ENCODE assay signal across 8 mouse cellular contexts in the genomic region with DNA sequence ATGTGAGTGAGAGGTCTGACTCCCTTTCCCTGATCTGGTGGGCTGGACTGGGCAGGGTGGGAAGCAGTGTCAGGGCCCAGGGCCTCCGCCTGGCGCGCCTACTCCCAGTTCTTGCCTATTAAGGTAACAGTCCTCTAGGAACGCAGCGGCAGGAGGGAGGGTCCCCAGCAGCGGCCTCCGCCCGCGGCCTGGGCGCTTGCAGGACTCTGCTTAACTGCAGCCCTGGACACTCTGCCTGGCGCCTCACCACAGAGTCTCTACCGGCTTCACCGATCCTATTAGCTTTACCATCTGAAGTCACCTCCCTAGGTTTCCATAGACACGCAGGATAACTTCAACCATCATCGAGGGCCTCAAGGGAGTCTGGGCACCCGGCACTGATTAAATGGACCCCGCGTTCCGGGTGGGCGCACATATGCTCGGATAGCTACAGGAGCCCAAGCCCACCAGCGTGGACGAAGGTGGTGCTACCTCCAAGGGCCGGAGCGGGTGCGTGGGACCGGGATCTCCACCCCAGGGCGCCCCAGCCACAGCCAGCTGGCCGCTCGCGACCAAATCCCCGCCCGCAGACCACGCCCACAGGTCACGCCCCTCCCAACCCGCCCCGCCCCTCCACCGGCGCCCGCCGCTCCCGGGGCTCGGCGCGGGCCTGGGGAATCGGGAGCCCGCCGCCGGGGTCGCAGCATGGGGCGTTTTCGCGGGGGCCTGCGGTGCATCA. TPM values are rescaled to one million over a fixed set of nuclear protein-coding genes. Genes with fewer than 3 reads are reported as not detected.
DNase-seq lines count a peak whose midpoint lies in the region; ATAC-seq and TF ChIP-seq lines count a peak whose summit lies in the region.

A gene (plus strand): TSS at position 217 of the 718 bp plus-strand sequence.

- H3K9me3 ChIP-seq in hindbrain, embryonic 14.5 days (ENCODE audit: control insufficient read depth, low read length), result no peaks in the 10 kb centered on the region

- DNase-seq in T-cell, adult 2 months (ENCODE audit: low spot score), result peak; percentile 28
- peak; percentile 78 to 83 for DNase-seq in cerebellum, postnatal 10 days
- peak; percentile 83 for DNase-seq in gastrocnemius, adult 2 months
- DNase-seq in hindbrain, embryonic 14.5 days (ENCODE audit: low spot score), result peak; percentile 46
- peak in 1 of 2 experiments; percentile 76 for DNase-seq in left cerebral cortex, postnatal 10 days (ENCODE audit: extremely low spot score in 1 of 2, low spot score in 2 of 2)
- peak; percentile 31 for DNase-seq in retina, postnatal 7 days (ENCODE audit: low read depth, low spot score)
- peak; percentile 59 for DNase-seq in urinary bladder, postnatal 14 days (ENCODE audit: low spot score)

- H3K4me1 ChIP-seq in hindbrain, embryonic 14.5 days (replicated peaks; ENCODE audit: control insufficient read depth, insufficient read depth, low read length), result peaks cover 16% of the 10 kb centered on the region; the same call in 1 of the 2 replicates

- no peaks in the 10 kb centered on the region for H3K27me3 ChIP-seq in hindbrain, embryonic 14.5 days (ENCODE audit: control insufficient read depth, insufficient read depth, low read length)

- TF ChIP-seq CTCF in gastrocnemius, adult 2 months (IDR thresholded peaks at IDR 0.05), result no peak; the same call in 1 of the 2 replicates

- H3K9ac ChIP-seq in hindbrain, embryonic 14.5 days, result peak within 1 kb of the TSS; percentile 67

- H3K79me2 ChIP-seq in macrophage (ENCODE audit: inconsistent target), result no peaks in the 10 kb centered on the region

- no peaks in the 10 kb centered on the region for H3K36me3 ChIP-seq in hindbrain, embryonic 14.5 days (replicated peaks; ENCODE audit: control insufficient read depth, insufficient read depth)
- no peaks in the 10 kb centered on the region for H3K36me3 ChIP-seq in macrophage (ENCODE audit: inconsistent target)

- H3K4me2 ChIP-seq in hindbrain, embryonic 14.5 days (replicated peaks), result peak within 1 kb of the TSS; percentile 71

- peak; percentile 84 for ATAC-seq in hindbrain, embryonic 14.5 days (ENCODE audit: low FRiP score)

- peak within 1 kb of the TSS; percentile 87 for H3K27ac ChIP-seq in gastrocnemius, adult 2 months
- H3K27ac ChIP-seq in hindbrain, embryonic 14.5 days, result peak within 1 kb of the TSS; percentile 56
- H3K27ac ChIP-seq in macrophage, result no peak within 1 kb of the TSS

- H3K4me3 ChIP-seq in gastrocnemius, adult 2 months, result peak within 1 kb of the TSS; percentile 94
- peak within 1 kb of the TSS; percentile 59 for H3K4me3 ChIP-seq in hindbrain, embryonic 14.5 days (replicated peaks; ENCODE audit: low read length)
- peak within 1 kb of the TSS; percentile 27; the same call in 1 of the 2 replicates for H3K4me3 ChIP-seq in macrophage (ENCODE audit: inconsistent target)

- WGBS in hindbrain, embryonic 14.5 days, result under 1% methylated on average over 50 of the region's 54 CpGs
- WGBS in macrophage (ENCODE audit: missing documents), result 15% methylated on average over 39 of the region's 54 CpGs

- intact Hi-C loops in gastrocnemius, adult 2 months (cut with DNase I), result no loop called here
- intact Hi-C loops in left cerebral cortex, postnatal 10 days (cut with DNase I), result loop anchor here (10.0 kb wide), 1 partner anchor 260 kb away; a partner anchor contains a TSS

RNA-seq across cellular contexts. Expression of the gene that starts here (rescaled TPM):
- total RNA-seq in gastrocnemius, adult 2 months (2021), result 1 to 10 TPM; 4.3 to 5.2 TPM
- 15.4 and 16.1 TPM in 2 replicates for polyA plus RNA-seq in hindbrain, embryonic 14.5 days (2014; fragmentation: Nextera tagmentation; extraction: Ambion mirVana)
- 10 to 100 TPM; 47.4 to 51.7 TPM for total RNA-seq in left cerebral cortex, postnatal 10 days (2021)
- total RNA-seq in macrophage (2018; cell fraction: chromatin; rRNA removed), result under 1 TPM in 3 of 26 experiments, not detected in 23; 0.25 to 0.38 (median 0.33) TPM
- total RNA-seq in macrophage (2018; cell fraction: cytosol; rRNA removed), result under 1 TPM in 17 of 26 experiments, not detected in 9; 0.03 to 0.19 (median 0.09) TPM
- total RNA-seq in macrophage (2018; cell fraction: nucleus; rRNA removed), result under 1 TPM in 9 of 26 experiments, not detected in 17; 0.06 to 0.92 (median 0.21) TPM
- polyA plus RNA-seq in macrophage (2018), result 0.06 to 0.13 TPM (median 0.06 TPM) in 3 replicates

Comparison
In these comparisons a context has a peak if more than half of its experiments do, and no peak if none do; other contexts are left out.
1. RNA of the gene that starts here (total RNA-seq): 47.4 to 51.7 TPM in left cerebral cortex, postnatal 10 days; 4.3 to 5.2 TPM in gastrocnemius, adult 2 months; every median in the first group is over 4 times any median in the second.
2. RNA of the gene that starts here (polyA plus RNA-seq): 15.4 to 16.1 TPM in hindbrain, embryonic 14.5 days; 0.06 to 0.13 TPM in macrophage; every median in the first group is over 10 times any median in the second.
3. H3K4me3 ChIP-seq: peak in every context shown above with its lines; median percentile 94 in gastrocnemius, adult 2 months; 59 in hindbrain, embryonic 14.5 days; 27 in macrophage.